Mouse (Mus musculus) retina, adult 2 months (tissue): ENCODE measurements around the gene Dyrk4.
A peak's percentile ranks its signal among the peaks of the same experiment; 100 is the strongest.

Source experiments
- DNase-seq: peaks from one replicate; pipeline ENCODE4 v3.0.0-alpha.2; 2012; ENCODE audit warnings: low read depth, low spot score

Dyrk4 gene

DNA sequence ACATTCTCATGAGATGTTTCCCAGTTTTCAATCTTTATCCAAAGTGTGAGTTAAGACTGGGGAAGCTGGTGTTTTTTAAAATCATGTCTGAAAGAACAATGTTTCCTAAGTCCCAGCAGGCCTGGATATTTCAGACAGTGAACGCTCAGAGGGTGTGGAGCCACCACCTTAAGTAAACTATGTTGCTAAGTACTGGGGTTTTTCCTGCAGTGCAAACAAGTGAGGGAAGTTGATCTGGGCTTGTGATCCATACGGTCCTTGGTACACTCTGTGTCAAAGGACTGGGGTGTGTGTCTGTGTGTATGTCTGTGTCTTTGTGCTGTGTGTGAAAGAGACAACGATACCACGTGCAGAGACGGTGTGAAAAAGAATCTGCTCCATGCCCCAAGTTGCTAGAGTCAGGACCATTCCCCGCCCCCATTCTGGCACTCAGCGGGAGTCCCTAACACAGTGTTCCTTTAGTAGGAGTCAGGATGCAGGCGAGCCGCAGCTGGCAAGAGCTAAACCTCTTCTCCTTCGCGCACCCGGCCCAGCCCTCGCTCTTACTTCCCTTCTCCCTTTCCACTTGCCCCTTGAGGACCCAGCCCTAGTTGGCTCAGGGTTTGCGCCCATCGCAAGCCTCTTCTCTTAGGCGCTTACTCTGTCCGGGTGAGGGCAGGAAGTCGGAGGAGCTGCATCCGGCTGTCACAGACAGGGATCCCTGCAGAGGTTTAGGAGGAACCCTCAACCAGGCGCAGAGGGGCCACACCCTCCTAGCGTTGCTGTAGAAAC, at the start of gene Dyrk4:
Dyrk4 (minus strand) TSS at position 729 of the 771 bp plus-strand sequence.
- no peak for DNase-seq

- DNase-seq: no peak
These were observed 44.8 kb upstream of the Dyrk4 start for GRCm38 (mm10) chr6:126966241-126967026.

- no peak for DNase-seq
These were observed 41.8 kb upstream of the Dyrk4 start for GRCm38 (mm10) chr6:126963426-126963825.

DNA sequence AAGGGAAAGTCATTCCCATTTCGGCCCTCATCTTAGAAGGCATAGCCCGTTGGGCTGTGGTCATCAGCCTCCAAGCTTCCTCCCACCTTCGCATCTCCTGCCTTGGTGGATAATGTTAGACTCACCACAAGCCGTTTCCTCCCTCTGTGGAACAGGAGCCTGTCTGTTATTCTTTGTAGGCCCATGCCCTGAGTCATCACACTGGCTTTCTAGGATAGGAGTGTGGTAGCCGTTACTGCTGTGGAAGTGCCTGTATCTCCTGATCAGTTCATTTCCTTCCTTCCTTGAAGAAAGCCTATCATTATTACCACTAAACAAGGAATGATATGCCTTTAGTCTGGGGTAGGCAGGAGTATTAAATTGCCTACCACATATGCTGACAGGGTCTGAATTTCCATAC, 41.1 kb upstream of the Dyrk4 start:
- no peak for DNase-seq

DNA sequence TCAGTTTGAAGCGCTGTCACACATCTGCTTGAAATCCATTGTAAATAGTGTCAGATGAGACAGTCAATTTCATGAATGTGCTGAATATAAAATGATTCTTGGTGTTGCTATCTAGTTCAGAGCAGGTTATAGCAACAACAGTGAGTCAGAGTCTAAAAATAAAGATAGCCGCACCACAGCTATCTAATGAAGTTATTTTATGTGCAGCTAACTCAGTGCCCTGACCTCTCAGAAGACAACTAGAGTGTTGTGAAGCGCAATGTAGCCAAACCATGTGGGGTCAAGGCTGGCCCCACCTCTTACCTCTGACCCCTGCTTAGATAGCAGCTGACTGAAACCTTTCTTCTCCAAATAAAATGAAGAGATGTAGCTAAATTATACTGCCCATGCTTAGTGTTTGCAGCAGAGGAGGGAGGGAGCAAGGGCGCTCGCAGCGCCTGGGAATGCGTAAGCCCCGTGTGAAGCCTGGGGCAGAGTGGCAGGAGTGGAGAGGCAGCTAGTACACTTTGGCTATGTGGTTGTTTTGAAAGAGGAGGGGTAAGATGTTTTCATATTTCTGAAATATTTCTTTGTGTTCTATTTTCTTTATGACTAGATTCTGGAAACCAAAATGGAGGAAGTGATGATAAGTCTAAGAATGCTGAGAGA, 39.9 kb upstream of the Dyrk4 start:
- DNase-seq: no peak

- DNase-seq: peak; percentile 51
These were observed 34.1 kb upstream of the Dyrk4 start for GRCm38 (mm10) chr6:126955734-126956133.

DNA sequence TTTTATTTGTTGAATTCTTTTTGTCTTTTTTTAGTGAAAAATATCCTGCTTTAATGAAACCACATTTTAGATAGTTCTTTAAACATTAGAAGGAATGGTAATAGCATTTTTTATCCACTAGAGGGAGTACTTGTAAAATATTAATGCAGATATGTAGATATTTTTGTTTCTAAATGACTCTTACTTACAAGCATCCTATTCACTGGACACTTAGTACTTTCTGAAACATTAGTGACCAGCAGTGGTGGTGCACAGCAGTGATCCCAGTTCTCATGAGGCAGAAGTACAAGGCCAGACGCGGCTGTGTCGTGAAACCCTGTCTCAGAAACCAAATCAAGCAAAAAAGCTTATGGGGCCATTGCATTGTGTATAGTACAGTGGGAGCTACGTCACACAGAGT, 26.7 kb upstream of the Dyrk4 start:
- DNase-seq: no peak

DNA sequence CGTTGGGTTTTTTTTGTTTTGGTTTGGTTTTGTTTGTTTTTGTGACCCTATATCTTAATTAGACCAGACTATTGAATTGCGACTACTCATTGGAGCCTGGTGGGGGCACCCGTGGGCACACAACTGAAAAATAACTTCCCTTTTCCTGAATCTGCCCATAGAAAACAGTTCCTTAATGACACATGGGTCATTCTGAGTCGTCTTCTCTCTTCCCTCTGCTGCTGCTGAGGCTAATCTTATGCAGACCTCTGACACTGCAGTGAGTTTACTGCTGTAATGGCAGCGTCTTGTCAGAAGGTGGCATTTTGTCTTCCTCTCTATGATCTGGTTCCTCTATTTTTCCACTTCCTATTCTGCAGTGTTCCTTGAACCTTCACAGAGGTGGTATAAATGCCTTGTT, 18.8 kb upstream of the Dyrk4 start:
- DNase-seq: no peak

GRCm38 (mm10) chr6:126939487-126940171, 18.0 kb upstream of the Dyrk4 start, which contains the start of the genes Rad51ap1 and D6Wsu163e:
Gene Rad51ap1, minus strand, starts transcription at chr6:126939587.
Gene D6Wsu163e, plus strand, starts transcription at chr6:126939962.
- peak; percentile 88 for DNase-seq

DNA sequence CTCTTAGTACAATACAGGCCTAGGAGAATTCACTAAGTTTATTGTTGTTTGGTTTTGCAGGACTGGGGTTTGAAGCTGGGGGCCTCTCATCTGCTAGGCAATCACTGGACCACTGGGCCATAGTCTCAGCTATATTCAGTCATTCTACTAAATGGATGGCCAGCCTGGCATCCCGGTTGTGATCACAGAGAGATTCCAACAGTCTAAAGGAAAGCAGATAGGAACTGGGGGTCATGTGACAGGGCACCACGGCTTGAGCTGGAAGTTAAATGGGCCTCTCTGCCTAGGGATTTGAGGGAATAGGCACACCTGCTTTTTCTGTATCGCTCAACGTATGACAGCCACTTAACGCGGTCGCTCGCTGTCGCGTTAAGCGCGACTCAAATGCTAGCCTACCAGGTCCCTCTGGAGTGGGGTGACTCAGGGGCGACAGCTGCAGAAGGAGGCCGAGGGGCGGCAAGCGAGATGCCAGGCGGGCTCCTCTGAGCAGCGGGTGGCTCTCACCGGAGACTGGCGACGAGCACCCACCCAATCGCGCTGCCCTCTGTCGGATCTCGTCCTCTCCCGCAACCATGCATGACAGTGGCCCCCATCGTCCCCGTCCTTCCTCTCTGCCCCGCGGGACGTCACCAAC, 17.3 kb upstream of the Dyrk4 start:
- no peak for DNase-seq

DNA sequence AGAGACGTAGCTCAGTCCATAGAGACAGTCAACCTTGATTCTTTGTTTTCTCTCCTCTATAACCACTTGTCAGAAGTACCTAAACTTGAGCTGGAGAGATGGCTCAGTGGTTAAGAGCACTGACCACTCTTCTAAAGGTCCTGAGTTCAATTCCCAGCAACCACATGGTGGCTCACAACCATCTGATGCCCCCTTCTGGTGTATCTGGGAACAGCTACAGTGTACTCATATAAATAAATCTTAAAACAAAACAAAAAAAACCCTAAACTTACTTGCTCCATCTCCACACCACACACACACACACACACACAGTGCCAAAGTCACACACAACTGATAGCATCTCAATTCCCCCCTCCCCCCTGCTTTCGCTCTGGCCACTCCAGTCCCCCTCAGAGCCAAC, 16.4 kb upstream of the Dyrk4 start:
- DNase-seq: no peak

- no peak for DNase-seq
These were observed 11.3 kb upstream of the Dyrk4 start for GRCm38 (mm10) chr6:126932896-126933295.

- no peak for DNase-seq
These were observed 6.7 kb downstream of the Dyrk4 start for GRCm38 (mm10) chr6:126914928-126915327.

GRCm38 (mm10) chr6:126910727-126911126, 10.9 kb downstream of the Dyrk4 start:
- no peak for DNase-seq

GRCm38 (mm10) chr6:126907876-126908275, 13.8 kb downstream of the Dyrk4 start:
- no peak for DNase-seq

GRCm38 (mm10) chr6:126907378-126907777, 14.3 kb downstream of the Dyrk4 start:
- no peak for DNase-seq

GRCm38 (mm10) chr6:126877118-126877517, 44.5 kb downstream of the Dyrk4 start:
- no peak for DNase-seq

- no peak for DNase-seq
These were observed 68.8 kb downstream of the Dyrk4 start, which contains the start of gene Akap3 for GRCm38 (mm10) chr6:126852881-126853280. Gene Akap3, plus strand, starts transcription at chr6:126853098.

DNA sequence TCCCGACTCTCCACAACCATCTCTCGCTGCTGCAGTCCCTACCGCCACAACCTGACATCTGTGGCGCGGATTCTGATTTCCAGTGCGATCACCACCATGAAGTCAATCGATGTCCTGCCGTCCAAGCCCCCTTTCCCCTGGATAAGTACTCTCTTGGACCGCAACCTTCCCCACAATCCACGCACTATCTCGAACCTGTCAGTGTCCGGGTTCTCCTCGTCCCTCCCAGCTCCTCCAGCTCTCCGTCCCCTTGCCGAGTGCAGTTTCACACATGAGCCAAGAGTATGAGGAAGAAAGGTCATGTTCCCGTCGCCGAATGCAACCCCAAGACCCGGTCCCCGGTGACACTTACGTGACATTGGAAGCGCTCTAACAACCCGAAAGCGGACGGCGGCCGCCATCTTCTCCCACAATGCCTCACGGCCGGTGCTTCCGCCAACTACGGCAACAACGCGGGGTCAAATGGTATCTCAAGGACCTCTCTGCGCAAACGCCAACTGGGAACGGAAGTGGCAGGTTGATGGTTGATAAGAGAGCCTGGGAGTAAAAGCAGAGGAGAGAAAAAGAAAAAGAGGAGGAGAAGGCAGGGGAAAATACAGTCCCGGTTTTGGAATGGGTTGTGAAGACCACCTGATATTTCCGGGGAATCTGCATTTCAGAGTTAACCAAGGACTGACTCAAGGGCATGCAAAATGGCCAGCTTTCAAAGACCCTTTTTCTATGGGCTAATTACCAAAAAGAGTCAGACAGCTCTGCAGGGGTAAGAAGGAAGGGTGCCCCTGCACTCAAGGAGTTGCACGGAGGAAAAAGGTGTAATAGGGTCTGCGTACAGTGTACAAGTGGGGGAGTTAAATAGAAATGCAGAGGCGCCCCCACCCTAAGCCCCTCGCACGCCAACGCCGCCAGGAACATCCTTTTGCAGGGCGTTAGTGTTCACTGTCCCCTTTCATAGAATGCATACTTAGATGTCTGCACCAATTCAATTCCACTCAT, 72.6 kb downstream of the Dyrk4 start, which contains the start of gene Ndufa9:
Ndufa9 (minus strand) TSS at position 425 of the 993 bp plus-strand sequence.
- peak; percentile 92 for DNase-seq

DNA sequence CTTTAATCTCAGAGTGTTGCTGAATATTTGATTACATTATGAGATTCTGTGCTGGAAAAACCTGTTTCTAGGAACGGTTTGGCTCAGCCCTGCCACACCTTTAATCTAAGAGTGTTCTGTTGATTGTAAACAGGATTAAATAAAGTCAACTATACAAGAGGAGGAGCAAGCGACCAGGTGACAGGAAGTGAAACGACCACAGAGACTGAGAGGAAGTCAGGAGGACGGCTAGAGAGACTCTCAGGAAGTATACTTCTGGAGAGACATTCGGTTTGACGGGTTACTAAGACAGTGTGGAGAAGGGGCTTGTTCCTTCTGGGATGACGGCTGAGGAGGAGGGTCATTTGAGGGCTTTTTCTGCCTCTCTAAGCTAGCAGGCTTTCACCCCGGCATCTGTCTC, 85.0 kb downstream of the Dyrk4 start:
- no peak for DNase-seq
